Mouse (Mus musculus) heart, embryonic 14.5 days (tissue): ENCODE data around the gene Clec3a. TPM values are rescaled to one million over a fixed set of nuclear protein-coding genes. Genes with fewer than 3 reads are reported as not detected.

Source experiments
- ATAC-seq: fragments of 200-750 bp; cut with Nextera tagmentation; 2 replicates; pipeline ENCODE4 v1.8.0; 2017; ENCODE audit warnings: low read depth, moderate TSS enrichment; ENCODE audit not compliant: insufficient number of reproducible peaks, insufficient read depth, low FRiP score
- H3K27ac ChIP-seq, 2 experiments: fragments of 200-500 bp in 1 of 2; fragments of 300-500 bp in 1 of 2; sonication (generic) in 1 of 2; replicated peaks in 1 of 2; 2 replicates each; pipeline ENCODE4 v1.5.1; 2012 to 2014; ENCODE audit warnings: low read depth in 2 of 2, low read length in 2 of 2, control low read depth in 1 of 2, mild to moderate bottlenecking in 1 of 2, mixed read lengths in 1 of 2; ENCODE audit not compliant: control insufficient read depth in 1 of 2, insufficient read depth in 1 of 2
- H3K27me3 ChIP-seq: fragments of 300-500 bp; sonication (generic); 2 replicates; pipeline ENCODE4 v1.6.1; 2014; ENCODE audit warnings: mild to moderate bottlenecking, low read length, control low read depth; ENCODE audit not compliant: control insufficient read depth, insufficient read depth
- H3K36me3 ChIP-seq: fragments of 300-500 bp; sonication (generic); 2 replicates; pipeline ENCODE4 v1.6.1; 2014; ENCODE audit warnings: mild to moderate bottlenecking, control low read depth, low read length, mixed read lengths; ENCODE audit not compliant: control insufficient read depth, insufficient read depth
- H3K4me1 ChIP-seq, 2 experiments: fragments of 200-500 bp in 1 of 2; fragments of 300-500 bp in 1 of 2; sonication (generic) in 1 of 2; 2 replicates each; pipeline ENCODE4 v1.6.1; 2012 to 2014; ENCODE audit warnings: low read length in 2 of 2, control low read depth in 1 of 2, mixed read lengths in 1 of 2; ENCODE audit not compliant: control insufficient read depth in 2 of 2, insufficient read depth in 2 of 2
- H3K4me2 ChIP-seq: fragments of 300-500 bp; sonication (generic); 2 replicates; pipeline ENCODE4 v1.6.1; 2014; ENCODE audit warnings: mild to moderate bottlenecking, low read length
- H3K4me3 ChIP-seq, 2 experiments: fragments of 200-500 bp in 1 of 2; fragments of 300-500 bp in 1 of 2; sonication (generic) in 1 of 2; 2 replicates each; pipeline ENCODE4 v1.5.1; 2012 to 2014; ENCODE audit warnings: low read length in 2 of 2, mild to moderate bottlenecking in 2 of 2, control low read depth in 1 of 2, low read depth in 1 of 2, moderate library complexity in 1 of 2; ENCODE audit not compliant: control insufficient read depth in 1 of 2, insufficient read depth in 1 of 2
- H3K9ac ChIP-seq: fragments of 300-500 bp; sonication (generic); 2 replicates; pipeline ENCODE4 v1.6.1; 2014; ENCODE audit warnings: mild to moderate bottlenecking, low read length
- H3K9me3 ChIP-seq: fragments of 300-500 bp; sonication (generic); 2 replicates; pipeline ENCODE4 v1.6.1; 2016; ENCODE audit warnings: low read length, control low read depth; ENCODE audit not compliant: control insufficient read depth
- WGBS: fragments of 180-500 bp; shearing (Covaris S2); extraction: QIAGEN DNeasy Blood & Tissue Kit; methylation state at CpG from one replicate; pipeline ENCODE4 v1.1.7; 2014; 5-methylcytosine and 5-hydroxymethylcytosine counted together
- polyA plus RNA-seq: library from polyadenylated mRNA; unstranded; fragments of >200 nt; fragmentation: Nextera tagmentation; extraction: Ambion mirVana; gene quantifications from 2 replicates; pipeline ENCODE4 v1.2.1, GENCODE M21; 2014

Gene Clec3a
- not detected in 2 replicates for polyA plus RNA-seq

DNA sequence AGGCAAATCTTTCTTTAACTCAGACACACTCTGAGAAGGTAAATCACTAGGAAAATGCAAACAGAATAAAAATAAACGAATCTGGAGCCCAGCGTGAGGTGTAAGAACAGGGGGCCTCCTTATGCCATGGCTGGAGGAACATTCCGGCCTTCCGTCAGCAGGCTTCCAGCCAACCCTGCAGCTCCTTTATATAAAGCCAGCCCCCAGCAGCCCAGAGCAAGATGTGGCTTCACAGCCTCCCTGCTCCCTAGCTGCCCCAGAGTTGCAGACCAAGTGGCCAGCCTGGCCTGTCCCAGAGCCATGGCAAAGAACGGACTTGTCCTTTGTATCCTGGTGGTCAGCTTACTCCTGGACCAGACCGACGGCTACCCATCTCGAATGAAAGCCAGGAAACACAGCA, at the start of gene Clec3a:
Gene Clec3a, plus strand, starts transcription at position 301 of the 400 bp plus-strand sequence.
- Histone ChIP-seq H3K27me3 (no peaks in the 10 kb centered on the region), H3K9ac (no peak within 1 kb of the TSS), H3K27ac (no peak within 1 kb of the TSS), H3K9me3 (no peaks in the 10 kb centered on the region), H3K36me3 (no peaks in the 10 kb centered on the region), H3K4me2 (no peak within 1 kb of the TSS), H3K4me3 (no peak within 1 kb of the TSS), H3K4me1 (no peaks in the 10 kb centered on the region)
- WGBS = 75% methylated on average over 8 of the region's 8 CpGs
- ATAC-seq = no peak

DNA sequence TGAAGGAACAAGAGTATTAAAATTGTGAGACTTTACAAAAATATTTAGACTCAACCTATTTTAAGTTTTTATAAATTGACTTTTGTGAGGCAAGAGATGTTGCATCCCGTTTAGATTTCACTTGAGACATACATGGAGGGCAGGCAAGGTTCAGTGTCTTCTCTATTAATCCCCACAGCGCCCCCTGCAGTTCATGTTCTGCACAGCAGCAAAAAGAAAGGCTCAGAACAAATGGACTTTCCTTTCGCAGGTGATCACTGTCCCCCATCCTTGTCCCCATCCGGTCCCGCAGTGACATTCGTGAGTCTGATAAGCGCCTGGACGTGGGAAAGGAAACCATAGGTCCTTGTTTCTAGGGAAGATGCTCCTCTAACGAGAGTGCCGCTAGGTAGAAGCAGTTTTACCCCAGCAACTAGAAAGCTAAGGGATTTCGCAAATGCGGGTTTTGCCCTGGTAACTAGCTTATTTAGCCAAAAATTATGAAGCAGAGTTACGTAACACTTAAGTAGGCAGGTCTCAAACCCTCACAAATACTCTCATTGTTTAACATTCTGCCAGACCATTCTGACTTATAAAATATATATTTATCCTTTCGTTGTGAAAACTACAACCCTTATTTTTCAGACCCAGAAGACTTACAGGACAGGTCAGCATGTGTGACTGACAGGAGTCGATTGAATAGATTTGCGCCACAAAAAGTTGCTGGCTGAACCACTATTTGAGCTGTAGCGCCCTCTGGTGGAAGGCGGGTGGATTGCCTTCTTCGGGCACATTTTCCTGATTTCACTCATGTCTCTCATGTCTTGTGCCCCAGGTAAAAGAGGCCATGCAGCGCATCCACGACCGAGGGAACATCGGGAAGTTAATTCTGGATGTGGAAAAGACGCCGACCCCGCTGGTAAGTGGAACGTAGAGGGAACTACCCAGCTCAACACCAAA, 48.6 kb upstream of the Clec3a start:
- Histone ChIP-seq H3K9me3 (no peaks in the 10 kb centered on the region), H3K4me2 (peak overlapping the region; percentile 43), H3K4me3 (no peak overlapping the region), H3K27me3 (no peaks in the 10 kb centered on the region), H3K27ac (no peak overlapping the region), H3K36me3 (no peaks in the 10 kb centered on the region), H3K9ac (no peak overlapping the region; the same call in 1 of the 2 replicates), H3K4me1 (no peaks in the 10 kb centered on the region)
- ATAC-seq = no peak
- 36% methylated on average over 27 of the region's 27 CpGs for WGBS

DNA sequence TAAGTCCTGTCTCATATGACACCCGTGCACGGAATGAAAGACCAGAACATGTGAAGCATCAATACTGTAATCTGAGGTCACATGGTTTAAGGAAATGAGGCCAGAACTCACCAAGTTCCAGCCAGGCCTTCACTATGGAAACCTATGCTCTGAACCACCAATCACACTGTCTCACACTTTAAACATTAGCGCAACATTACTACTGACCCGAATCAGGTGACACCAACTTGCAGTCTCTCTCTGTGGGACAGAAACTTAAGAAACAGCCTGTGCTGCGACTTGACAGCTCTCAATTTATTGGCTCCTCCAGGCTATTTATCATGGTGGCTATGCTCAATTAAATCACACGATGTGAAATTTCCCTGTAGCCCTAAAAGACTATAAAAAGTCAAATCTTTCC, 43.5 kb upstream of the Clec3a start:
- Histone ChIP-seq H3K27ac (no peak overlapping the region), H3K36me3 (no peaks in the 10 kb centered on the region), H3K4me3 (no peak overlapping the region), H3K27me3 (no peaks in the 10 kb centered on the region), H3K9me3 (no peaks in the 10 kb centered on the region), H3K4me1 (no peaks in the 10 kb centered on the region), H3K9ac (no peak overlapping the region), H3K4me2 (no peak overlapping the region)
- 76% methylated on average over 6 of the region's 6 CpGs for WGBS
- ATAC-seq = no peak

DNA sequence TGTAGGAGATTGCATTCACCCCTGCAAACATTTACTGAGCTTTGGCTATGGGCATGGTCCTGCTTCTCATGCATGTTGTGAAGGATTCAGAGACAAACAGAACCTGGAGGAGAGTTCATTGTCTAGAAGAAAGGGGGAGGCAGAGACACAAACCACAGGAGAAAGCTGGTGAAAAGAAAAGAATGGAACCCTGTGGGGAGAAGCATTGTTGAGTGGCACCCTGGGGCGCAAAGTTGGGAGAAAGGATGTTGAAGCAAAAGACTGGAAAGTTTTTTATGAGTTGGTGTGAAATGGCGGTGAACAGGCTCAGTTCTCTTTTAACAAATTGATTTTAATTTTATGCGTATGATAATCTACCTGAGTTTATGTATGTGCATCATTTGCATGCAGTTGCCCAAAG, 33.7 kb upstream of the Clec3a start:
- peaks cover 0 to 2% of the 10 kb centered on the region in 2 experiments; a peak in 1 of 4 replicates for H3K4me1 ChIP-seq
- H3K27ac ChIP-seq = no peak overlapping the region
- H3K27me3 ChIP-seq = no peaks in the 10 kb centered on the region
- no peak overlapping the region for H3K4me3 ChIP-seq
- no peaks in the 10 kb centered on the region for H3K36me3 ChIP-seq
- H3K9ac ChIP-seq = no peak overlapping the region
- no peak overlapping the region for H3K4me2 ChIP-seq
- no peak for ATAC-seq
- no peaks in the 10 kb centered on the region for H3K9me3 ChIP-seq
- WGBS = 84% methylated on average over 3 of the region's 3 CpGs

DNA sequence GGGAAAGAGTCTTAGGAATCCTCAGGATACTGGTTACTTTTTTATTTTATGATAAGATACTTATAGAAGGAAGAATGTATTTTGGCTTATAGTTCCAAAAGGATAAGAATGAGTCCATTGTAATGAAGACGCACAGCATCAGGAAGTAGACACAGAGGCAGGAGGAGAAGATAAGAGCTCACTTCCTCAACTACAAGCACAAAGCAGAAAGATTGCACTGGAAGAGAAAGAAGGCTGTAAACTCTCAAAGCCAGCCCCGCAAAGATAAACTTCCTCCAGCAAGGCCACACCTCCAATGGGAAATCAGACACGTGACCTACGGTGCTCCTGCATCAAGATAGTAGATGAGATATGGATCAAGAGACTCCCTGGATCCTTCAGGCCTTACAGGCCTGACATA, 30.4 kb upstream of the Clec3a start:
- H3K27ac ChIP-seq = no peak overlapping the region
- H3K36me3 ChIP-seq = no peaks in the 10 kb centered on the region
- no peaks in the 10 kb centered on the region for H3K9me3 ChIP-seq
- no peak overlapping the region for H3K4me3 ChIP-seq
- no peaks in the 10 kb centered on the region for H3K27me3 ChIP-seq
- H3K9ac ChIP-seq = no peak overlapping the region
- H3K4me1 ChIP-seq = peaks cover 0 to 2% of the 10 kb centered on the region in 2 experiments; a peak in 1 of 4 replicates
- no peak overlapping the region for H3K4me2 ChIP-seq
- no peak for ATAC-seq
- WGBS = 54% methylated on average over 4 of the region's 4 CpGs

DNA sequence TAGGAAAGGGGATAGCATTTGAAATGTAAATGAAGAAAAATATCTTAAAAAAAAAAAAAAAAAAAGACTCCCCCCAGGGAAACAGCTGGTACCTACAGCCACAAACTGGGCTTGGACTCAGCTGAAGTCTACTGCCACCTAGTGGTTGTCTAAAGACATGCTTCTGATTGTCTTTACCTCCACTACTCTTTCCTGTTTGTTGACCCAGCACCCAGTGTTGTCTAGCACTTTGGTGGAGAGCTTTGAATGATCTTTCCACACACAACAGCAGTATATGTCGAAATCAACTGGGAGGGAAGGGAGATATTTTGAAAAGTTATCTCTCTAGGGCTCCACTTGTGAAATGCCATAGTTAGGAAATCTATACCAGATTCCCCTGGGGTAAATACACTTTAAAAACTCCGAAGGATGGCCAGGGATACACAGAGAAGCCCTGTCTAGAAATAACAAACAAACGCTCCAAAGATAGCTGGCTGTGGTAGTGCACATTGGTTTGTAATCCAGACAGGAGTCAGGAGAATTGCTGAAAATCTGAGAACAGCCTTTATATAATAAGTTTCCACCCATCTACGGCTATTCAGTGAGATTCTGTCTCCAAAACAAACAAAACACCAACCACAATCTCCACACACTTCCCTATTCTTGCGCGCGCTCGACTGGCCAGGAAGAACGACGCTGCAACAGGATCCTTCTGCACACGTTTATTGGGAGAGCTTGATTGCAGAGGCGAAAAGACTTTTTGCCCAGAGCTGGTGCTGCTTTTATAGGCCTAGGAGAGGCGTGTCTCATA, 27.2 kb upstream of the Clec3a start:
- Histone ChIP-seq H3K4me2 (no peak overlapping the region), H3K36me3 (no peaks in the 10 kb centered on the region), H3K9ac (no peak overlapping the region), H3K9me3 (no peaks in the 10 kb centered on the region), H3K27ac (no peak overlapping the region), H3K4me3 (no peak overlapping the region), H3K4me1 (peaks cover 0 to 2% of the 10 kb centered on the region in 2 experiments; a peak in 1 of 4 replicates), H3K27me3 (no peaks in the 10 kb centered on the region)
- no peak for ATAC-seq
- WGBS = 84% methylated on average over 11 of the region's 13 CpGs

DNA sequence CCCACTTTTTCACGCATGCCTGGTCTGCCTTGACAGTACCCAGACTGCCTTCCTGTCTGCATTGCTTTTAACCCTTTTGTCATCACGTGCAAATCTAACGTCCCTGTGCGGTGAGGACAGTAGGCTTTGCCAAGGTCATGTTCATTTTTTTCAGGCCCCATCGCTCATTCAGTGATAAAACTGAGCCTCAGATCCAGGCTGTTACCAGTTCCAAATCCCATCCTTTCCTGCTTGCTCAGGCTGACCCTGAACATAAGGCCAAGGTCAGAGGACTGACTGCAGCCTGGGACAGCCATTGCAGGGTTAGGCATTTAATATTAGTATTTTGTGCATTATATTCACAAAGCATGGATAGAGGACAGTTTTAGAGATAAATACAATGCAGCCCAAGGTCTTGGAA, 19.6 kb upstream of the Clec3a start:
- ATAC-seq = no peak
- H3K9ac ChIP-seq = no peak overlapping the region
- H3K4me3 ChIP-seq = no peak overlapping the region
- no peaks in the 10 kb centered on the region for H3K36me3 ChIP-seq
- H3K27ac ChIP-seq = no peak overlapping the region
- no peaks in the 10 kb centered on the region for H3K27me3 ChIP-seq
- H3K4me1 ChIP-seq = 0 out of 4 replicates have a peak, but pooled peaks cover 0 to 4% of the 10 kb centered on the region in 2 experiments
- no peak overlapping the region for H3K4me2 ChIP-seq
- 59% methylated on average over 5 of the region's 5 CpGs for WGBS
- H3K9me3 ChIP-seq = no peaks in the 10 kb centered on the region
